Mouse (Mus musculus): ENCODE results near the gene Pik3c2b. TPM values are rescaled to one million over a fixed set of nuclear protein-coding genes. Genes with fewer than 3 reads are reported as not detected.
"Not testable (repeated sequence)": the region's sequence is repeated elsewhere in the genome, so short reads cannot be mapped to it uniquely, and the experiment has no call there.

Gene Pik3c2b
- total RNA-seq, 1 experiment from 2014 or later, result 8.4 TPM

GRCm38 (mm10) chr1:133033316-133034090, 12.0 kb upstream of the Pik3c2b start:
- peak; percentile 73 for DNase-seq

DNA sequence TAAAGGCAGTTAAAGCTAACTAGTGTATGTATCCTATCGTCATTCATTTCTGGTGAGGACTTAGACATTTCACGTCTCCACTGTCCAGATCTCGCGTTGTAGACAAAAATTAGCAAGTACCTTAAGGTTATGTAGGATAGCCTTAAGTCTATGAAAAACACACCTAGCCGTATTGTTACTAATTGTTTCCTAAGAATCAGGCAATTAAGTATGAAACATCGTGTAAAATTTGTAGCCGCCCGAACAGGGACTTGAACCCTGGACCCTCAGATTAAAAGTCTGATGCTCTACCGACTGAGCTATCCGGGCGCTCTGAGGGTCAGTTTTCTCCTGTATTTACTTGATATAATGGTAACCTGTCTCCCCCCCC, 11.4 kb upstream of the Pik3c2b start:
- DNase-seq, result peak; percentile 67

DNA sequence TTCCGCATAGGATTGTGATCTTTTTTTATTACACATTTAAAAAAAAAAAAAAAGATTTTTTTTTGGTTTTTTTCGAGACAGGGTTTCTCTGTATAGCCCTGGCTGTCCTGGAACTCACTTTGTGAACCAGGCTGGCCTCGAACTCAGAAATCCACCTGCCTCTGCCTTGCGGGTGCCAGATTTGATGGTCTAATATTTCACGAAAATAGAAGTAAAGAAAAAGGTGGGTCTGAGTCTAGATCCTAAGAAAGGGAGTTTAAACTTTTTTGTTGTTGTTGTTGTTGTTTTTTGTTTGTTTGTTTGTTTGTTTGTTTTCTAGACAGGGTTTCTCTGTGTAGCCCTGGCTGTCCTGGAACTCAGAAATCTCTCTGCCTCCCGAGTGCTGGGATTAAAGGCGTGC, 10.8 kb upstream of the Pik3c2b start:
- DNase-seq, result not testable (repeated sequence)

DNA sequence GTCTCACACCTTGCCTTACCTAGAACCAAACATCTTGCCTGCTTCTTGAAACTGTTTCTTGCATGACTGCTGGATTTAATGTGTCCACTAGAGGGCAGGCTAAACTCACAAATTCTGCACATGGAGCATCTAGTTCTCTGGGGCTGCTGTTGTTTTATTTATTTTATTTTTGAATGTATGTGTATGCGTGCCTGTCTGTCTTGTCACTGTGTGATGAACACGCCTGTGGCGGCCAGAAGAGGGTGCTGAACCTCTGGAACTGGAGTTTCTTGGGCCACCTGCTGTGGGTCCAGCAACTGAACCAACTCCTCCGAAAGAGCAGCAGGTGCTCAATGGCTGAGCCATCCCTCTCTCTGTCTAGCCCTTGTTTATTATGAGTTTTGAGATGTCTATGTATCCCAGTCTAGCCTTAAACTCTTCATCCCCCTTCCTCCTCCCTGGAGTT, 5.9 kb upstream of the Pik3c2b start:
- peak; percentile 55 for DNase-seq

GRCm38 (mm10) chr1:133045861-133046440, 484 bp downstream of the Pik3c2b start:
- peak; percentile 93 for DNase-seq

DNA sequence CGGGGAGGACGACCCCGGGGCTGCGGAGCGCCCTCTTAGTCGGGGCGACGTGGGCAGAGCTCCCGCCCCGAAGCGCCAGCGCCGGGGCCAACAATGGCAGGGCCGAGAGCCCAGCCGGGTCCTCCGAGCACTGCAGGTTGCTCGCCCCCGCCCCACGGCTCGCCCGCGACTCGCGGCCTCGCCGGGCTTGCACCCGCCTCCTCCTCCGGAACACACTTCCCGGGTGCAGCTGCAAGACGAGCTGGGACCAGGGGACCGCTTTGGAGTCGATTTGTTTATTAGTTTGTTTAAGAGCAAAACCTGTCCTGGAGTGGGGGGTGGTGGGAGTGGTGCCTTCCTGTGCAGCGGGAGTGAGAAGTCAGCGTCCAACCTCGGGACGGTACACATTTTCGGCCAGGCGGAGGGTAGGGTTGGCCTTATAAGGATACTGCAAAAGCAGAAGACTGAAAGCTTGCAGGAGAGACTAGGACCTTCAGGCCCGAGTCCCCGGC, 1.0 kb downstream of the Pik3c2b start:
- DNase-seq, result peak; percentile 65

GRCm38 (mm10) chr1:133047575-133047974, 2.1 kb downstream of the Pik3c2b start:
- DNase-seq, result no peak

- DNase-seq, result no peak
Observed at GRCm38 (mm10) chr1:133048690-133049089, 3.2 kb downstream of the Pik3c2b start.

DNA sequence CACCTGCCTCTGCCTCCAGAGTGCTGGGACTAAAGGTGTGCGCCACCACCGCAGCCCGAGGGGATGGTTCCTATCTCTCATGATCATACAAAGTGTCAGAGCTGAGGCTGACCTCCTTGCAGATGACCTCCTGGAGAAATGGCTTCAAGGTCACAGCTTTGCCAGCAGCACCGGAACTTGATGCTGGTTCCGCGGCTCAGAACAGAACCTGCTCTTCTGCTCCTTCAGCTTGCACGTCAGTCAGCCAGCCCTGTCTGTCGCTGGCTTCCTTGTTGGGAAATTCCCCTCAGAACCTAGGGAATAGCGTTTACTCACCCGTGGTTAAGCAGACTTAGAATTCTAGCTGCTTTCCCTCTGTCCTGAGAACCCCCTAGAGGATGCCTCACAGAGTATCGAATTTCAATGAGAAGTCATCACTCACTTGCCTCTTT, 4.5 kb downstream of the Pik3c2b start:
- DNase-seq, result peak; percentile 35

DNA sequence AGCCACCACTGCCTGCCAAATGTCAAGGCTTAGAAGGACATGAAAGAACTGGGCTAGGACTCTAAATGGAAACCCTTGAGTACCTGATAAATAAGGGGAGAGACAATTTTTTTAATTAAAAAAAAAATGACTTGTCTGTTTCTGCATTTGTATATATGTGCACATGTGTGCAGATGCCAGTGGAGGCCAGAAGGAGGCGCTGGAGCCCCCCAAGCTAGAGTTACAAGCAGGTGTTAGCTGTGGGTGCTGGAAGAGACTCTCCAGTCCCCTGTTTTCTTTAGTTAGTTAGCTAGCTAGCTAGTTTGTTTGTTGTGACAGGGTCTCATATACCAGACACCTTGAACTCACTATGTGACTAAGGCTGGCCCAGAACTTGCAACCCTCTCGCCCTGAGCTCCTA, 6.4 kb downstream of the Pik3c2b start:
- no peak for DNase-seq

- DNase-seq, result no peak
Observed at GRCm38 (mm10) chr1:133053034-133053433, 7.6 kb downstream of the Pik3c2b start.

DNA sequence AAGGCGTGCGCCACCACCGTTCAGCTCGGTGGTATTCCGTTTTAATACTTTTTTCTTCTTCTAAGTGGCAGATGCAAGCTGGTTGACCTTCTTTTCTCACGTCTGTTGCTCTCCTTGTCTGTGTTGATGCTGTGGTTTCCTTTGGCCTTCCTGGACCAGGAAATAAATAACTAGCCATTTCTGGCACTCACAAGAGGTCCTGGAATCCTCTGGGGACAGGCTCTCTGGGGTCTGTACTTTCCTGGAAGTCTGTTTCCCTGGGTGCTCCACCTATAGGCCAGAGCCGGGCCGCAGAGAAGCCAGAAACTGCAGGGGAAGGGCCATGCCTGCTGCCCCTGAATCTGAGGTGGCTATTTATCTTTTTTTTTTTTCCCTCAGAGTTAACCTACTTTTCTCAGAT, 8.9 kb downstream of the Pik3c2b start:
- DNase-seq, result no peak

GRCm38 (mm10) chr1:133057345-133058034, 12.0 kb downstream of the Pik3c2b start:
- DNase-seq, result peak; percentile 81

- no peak for DNase-seq
Observed at GRCm38 (mm10) chr1:133059592-133059991, 14.1 kb downstream of the Pik3c2b start.

DNA sequence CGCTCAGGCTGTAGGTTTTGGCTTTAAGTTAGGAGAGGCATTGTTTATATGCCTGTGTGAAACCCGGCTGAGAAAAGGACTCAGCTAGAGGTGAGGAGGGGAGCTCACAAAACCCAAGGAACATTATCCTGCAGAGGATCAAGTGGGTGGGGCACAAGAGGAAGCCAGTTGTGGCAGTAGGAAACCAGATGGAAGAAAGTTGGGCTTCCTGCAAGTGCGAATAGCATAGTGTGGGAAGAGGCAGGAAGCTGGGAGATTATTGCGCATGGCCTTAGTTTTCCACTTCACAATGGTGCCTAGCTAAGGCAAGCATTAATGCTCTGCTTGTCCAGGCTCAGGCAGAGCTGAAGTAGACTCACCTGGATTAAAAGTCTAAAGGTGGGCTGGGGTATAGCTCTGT, 15.2 kb downstream of the Pik3c2b start:
- no peak for DNase-seq

DNA sequence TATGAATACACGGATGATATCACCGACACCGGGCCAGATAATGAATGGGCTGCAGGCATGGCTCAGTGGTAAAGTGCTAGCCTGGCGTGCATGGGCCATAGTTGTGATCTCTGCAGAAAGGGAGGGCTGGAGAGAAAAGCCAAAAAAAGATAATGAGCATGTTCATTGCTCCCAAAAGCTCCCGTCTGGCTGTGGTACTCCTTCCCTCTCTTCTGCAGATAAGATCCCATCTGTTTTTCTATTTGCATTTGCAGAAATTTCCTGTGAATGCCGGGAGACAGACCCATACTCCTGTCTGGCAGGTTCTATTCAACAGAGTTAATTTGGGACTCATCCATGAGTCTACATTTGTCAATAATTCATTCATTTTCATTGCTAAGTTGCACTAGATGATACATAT, 17.7 kb downstream of the Pik3c2b start:
- no peak for DNase-seq

- peak; percentile 50 for DNase-seq
Observed at GRCm38 (mm10) chr1:133068268-133068667, 22.8 kb downstream of the Pik3c2b start.

- DNase-seq, result no peak
Observed at GRCm38 (mm10) chr1:133068669-133069274, 23.3 kb downstream of the Pik3c2b start.

GRCm38 (mm10) chr1:133069275-133070120, 24.0 kb downstream of the Pik3c2b start:
- no peak for DNase-seq

- no peak for DNase-seq
Observed at GRCm38 (mm10) chr1:133070157-133070556, 24.7 kb downstream of the Pik3c2b start.

GRCm38 (mm10) chr1:133071666-133072381, 26.4 kb downstream of the Pik3c2b start:
- no peak for DNase-seq

Measured in adrenal gland, postnatal 14 days (tissue).